Mouse (Mus musculus) ES-CJ7 (cell line): ENCODE measurements around the gene Cyp2f2.
A peak's percentile ranks its signal among the peaks of the same experiment; 100 is the strongest.

ENCODE experiments used
- DNase-seq: peaks from one replicate; pipeline ENCODE4 v3.0.0; 2011; ENCODE audit warnings: low read depth, low spot score

Gene Cyp2f2

DNA sequence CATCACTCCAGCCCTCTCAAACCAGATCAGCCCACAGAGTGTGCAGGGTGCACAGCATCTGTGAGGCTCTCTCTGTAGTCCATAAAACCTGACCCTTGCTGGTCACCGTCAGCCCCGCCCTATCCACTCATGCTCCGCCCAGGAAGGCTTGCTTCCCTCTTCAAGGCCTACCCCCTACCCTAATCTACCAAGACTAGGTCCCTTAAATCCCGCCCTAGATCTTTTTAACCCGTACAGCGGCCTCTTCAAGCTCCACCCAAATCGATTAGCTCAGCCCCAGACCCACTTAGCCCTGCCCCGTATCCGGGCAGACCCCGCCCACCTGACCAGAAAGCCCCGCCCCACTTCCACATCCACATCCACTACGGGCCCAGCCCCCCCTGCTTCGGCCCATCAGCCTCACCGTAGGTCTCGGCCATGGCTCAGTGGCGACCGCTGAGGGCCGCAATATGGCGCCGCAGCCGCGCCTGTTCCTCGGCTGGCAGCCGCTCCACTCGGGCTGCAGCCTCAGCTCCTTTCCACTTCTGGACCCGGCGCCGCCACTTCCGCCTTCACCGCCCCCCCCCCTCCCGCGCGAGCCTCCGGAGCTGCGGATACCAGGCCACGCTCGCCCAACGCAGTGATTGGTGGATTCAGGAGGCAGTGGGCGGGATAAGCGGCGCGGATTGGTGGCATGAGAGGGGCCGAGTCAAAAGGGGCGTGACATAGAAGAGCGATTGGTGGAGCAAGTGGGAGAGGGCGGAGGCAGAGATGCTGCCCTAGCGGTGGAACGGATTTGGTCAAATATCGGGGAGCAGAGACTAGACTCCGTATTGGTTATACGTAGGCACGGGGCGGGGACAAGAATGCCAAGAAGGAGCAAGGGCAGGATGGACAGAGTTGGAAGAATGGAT is 58.9 kb downstream of the Cyp2f2 start, which contains the start of gene Rab4b:
TSS of gene Rab4b (minus strand) at position 573 of the 893 bp plus-strand sequence.
- peak; percentile 100 for DNase-seq

DNA sequence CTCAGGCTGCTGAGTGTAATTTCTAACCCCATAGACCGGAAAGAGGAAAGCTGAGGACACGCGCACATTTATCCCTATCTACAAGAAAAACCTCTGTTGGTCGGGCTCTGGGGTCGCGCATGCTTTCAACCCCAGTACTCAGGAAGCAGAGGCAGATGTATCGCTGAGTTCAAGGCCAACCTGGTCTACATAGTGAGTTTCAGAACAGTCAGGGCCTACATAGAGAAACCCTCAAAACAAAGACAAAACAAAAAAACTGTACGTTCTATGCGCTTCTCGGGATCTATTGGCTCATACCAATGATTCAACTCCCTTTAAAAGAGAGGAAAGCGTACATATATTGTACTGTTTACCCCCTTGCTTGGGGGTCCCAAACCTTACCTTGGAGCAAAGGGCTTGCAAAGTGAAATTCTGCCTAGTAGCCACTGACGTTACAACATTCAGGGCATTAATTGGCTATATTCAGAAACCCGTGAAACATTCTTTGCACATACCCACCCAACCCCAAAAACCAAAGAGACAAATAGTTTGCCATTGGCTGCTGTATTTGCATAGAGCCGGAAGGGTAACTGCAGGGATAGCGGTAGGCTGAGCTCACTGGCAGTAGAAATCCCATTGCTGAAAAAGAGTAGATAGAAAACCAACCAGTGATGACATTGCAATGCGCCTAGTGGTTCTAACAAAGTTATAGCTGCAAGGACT is 59.7 kb downstream of the Cyp2f2 start:
- no peak for DNase-seq

DNA sequence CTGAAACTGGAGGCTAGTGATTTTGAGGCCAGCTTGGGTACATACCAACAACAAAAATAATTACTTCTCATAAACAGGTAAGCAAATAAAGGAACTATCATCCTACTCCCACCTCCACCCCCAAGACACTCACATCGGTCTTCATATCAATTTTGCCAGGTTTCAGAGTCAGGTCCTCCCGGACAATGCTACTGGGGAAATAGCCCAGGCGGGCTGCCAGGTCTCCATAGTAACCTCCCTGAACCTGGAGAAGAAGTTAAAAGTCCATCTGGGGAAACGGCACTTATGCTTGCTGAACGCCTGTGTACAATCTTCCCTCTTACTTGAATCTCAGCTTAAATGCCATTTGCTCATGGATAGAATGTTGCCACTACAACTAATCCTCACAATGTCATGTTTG is 60.3 kb downstream of the Cyp2f2 start:
- DNase-seq = no peak

DNA sequence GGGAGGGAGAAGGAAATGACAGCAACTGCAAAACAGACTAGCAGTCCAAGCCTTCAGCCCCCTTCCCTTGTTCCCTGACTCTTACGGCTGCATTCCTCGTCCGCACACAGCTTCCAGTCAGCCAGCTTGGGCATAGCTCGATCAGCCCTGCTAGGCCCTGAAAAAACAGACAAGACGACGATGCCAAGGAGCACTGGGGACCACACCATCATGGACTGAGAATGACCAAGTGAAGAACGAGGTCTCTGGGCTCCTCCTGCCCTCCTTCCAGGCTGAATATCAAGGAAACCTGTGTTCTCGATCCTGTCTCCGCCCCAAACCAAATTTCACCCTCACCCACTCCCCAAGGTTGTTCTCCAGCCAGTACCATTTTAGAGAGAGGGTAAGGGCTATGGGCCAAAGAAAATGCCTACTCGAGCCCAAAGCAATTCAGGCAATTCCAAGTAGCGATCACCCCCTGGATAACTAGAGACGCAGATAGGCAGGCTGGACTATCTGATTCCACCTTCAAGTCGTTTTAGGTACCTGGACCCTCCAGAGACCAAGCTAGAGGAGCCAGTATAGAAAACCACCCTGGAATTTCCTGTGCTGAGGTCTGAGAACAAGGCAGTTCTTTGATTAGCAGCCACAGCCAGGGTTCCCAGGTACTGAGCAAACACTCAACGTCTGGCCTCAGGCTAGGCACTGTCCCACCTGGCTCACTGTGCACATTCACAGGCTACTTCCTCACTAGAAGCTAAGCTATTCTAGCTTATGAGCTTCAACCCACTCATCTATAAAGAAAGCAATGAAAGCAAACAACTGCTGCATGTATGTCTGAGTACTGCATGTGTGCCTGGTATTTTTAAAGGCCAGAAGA is 61.4 kb downstream of the Cyp2f2 start, which contains the start of the genes Gm21983 and Mia:
TSS of gene Gm21983 (minus strand) at position 250 of the 859 bp plus-strand sequence.
TSS of gene Mia (minus strand) at position 321 of the 859 bp plus-strand sequence.
- DNase-seq = peak; percentile 59

DNA sequence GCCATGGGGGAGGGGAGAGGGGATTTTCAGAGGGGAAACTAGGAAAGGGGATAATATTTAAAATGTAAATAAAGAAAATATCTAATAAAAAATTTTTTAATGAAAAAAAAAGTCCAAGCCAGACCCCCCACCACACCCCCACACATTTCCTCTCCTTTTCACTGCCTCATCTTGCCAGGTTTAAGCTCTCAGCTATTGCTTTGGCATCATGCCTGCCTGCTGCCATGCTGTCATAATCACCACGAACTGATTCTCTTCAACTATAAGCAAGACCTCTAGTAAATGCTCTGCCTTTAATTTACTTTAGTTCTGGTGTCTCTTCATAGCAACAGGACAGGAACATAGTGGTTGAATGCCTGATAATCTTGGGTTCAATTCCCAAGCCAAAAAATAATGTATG is 62.8 kb downstream of the Cyp2f2 start:
- DNase-seq = no peak
